Mouse (Mus musculus) bone marrow, adult 2 months (tissue): ENCODE data around the gene Ppp4r4.

Experiments
- CTCF ChIP-seq: fragments of 200-500 bp; IDR thresholded peaks from 2 replicates; pipeline ENCODE4 v1.5.1; 2011; ENCODE audit warnings: low read length, control low read depth; ENCODE audit not compliant: control insufficient read depth, insufficient read depth
- POLR2A ChIP-seq: fragments of 200-500 bp; IDR thresholded peaks from 2 replicates; pipeline ENCODE4 v1.6.1; 2011; ENCODE audit warnings: low read depth, mild to moderate bottlenecking, control low read depth, low read length, borderline replicate concordance; ENCODE audit not compliant: control insufficient read depth

- TF ChIP-seq CTCF (no peak), POLR2A (no peak)
These were observed 35.0 kb downstream of the Ppp4r4 start for GRCm38 (mm10) chr12:103567129-103567528.
